Mouse (Mus musculus): ENCODE data around the gene Ptprd. TPM values are rescaled to one million over a fixed set of nuclear protein-coding genes. Genes with fewer than 3 reads are reported as not detected.

Gene Ptprd
- total RNA-seq (2023) = not detected

DNA sequence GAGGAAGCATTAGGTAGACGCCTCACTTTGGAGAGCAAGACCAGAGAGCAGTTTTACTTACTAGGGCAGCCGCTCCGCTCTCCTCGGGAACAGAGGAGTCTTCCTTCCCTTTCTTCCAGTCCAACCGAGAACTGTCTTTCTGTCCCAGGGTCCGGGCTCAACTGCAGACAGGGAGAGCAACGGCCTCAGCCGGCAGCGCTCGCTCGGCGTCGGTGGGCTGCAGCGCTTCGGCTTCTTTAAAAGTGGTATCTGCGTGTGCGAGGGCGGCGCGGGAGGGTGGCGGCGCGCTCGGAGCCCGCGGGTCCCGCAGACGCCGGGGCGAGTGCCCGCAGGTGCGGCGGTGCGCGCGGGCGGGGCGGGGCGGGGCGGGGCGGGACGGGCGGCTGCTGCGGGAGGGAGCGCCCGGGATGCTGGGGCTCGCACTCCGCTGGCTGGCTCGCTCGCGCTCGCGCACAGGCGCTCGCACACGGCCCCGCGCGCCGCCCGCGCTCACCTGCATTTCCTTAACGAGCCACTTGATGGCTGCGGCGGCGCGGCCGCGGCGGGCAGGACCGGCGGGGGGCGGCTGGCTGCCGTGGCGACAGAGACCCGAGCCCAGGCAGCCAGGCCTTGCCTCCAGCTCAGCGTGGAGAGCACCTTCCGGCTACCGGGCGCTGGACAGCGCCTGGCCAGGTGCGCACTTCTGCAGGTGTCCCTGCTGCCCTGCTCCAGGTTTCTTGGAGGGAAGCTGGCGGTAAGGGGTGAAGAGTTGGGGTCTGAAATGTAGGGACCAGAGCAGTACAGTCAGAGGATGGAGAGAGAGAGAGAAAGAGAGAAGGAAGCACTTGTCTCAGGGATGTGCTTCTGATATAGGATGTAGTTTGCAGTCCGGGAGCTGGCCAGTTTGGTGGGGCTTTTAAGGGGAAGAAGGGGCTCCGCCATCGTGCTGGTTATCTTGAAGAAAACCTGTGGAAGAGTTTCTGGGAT lies at the start of gene Ptprd:
TSS of gene Ptprd (minus strand) at position 433 of the 966 bp plus-strand sequence.

